Comparison of ENCODE assay signal across 9 mouse cellular contexts in genomic region chr11:20635646-20636045, GRCm38 (mm10).
A peak's percentile ranks its signal among the peaks of the same experiment; 100 is the strongest.
DNase-seq lines count a peak whose midpoint lies in the region; ATAC-seq and TF ChIP-seq lines count a peak whose summit lies in the region.
"Had no signal": no experiment of that assay in that cellular context is flagged by ENCODE, and none has a peak within 500 bp of the region (broad histone marks: within the 10 kb centered on the region; RNA-seq: fewer than 3 reads in every experiment).

No protein-coding gene starts in this region.

- 0 out of 2 replicates have a peak overlapping the region, but pooled peaks have one; percentile 13 for H3K4me3 ChIP-seq in heart, embryonic 12.5 days
- H3K4me3 ChIP-seq in G1E (ENCODE audit: low read depth, low read length): peak overlapping the region; percentile 67; the same call in 1 of the 2 replicates
- H3K4me3 ChIP-seq in intestine, embryonic 14.5 days (ENCODE audit: low read depth, low read length): no peak overlapping the region
- H3K4me3 ChIP-seq in liver, embryonic 14.5 days (ENCODE audit: insufficient read depth in 1 of 2, low read depth in 2 of 2, low read length in 2 of 2): peak overlapping the region; percentile 47 to 49

- TF ChIP-seq CTCF in G1E (IDR thresholded peaks at IDR 0.05; ENCODE audit: low read depth, low read length): no peak
- no peak for TF ChIP-seq CTCF in liver, embryonic 14.5 days (IDR thresholded peaks at IDR 0.05; ENCODE audit: low read depth)

- no peak for TF ChIP-seq EP300 in liver, embryonic 14.5 days (IDR thresholded peaks at IDR 0.05; ENCODE audit: low read depth)

- H3K27me3 ChIP-seq in heart, embryonic 12.5 days (replicated peaks): no peaks in the 10 kb centered on the region
- H3K27me3 ChIP-seq in G1E (ENCODE audit: insufficient read depth, low read length): no peaks in the 10 kb centered on the region
- H3K27me3 ChIP-seq in intestine, embryonic 14.5 days (replicated peaks; ENCODE audit: control insufficient read depth, insufficient read depth, low read length): no peaks in the 10 kb centered on the region
- H3K27me3 ChIP-seq in liver, embryonic 14.5 days (ENCODE audit: control insufficient read depth, insufficient read depth, low read length): no peaks in the 10 kb centered on the region

- no peak for ATAC-seq in heart, embryonic 12.5 days (ENCODE audit: insufficient number of reproducible peaks, low FRiP score)
- ATAC-seq in G1E (ENCODE audit: extremely low read depth, insufficient number of reproducible peaks, low FRiP score, poor library complexity, severe bottlenecking): no peak
- no peak for ATAC-seq in intestine, embryonic 14.5 days (replicated peaks; ENCODE audit: low FRiP score, low TSS enrichment, low read depth)
- no peak for ATAC-seq in liver, embryonic 14.5 days (ENCODE audit: insufficient read depth)

- peak overlapping the region; percentile 58 for H3K9ac ChIP-seq in heart, embryonic 12.5 days
- H3K9ac ChIP-seq in intestine, embryonic 14.5 days (ENCODE audit: low read length): no peak overlapping the region
- peak overlapping the region; percentile 64 for H3K9ac ChIP-seq in liver, embryonic 14.5 days (replicated peaks)

- 44% methylated on average over 6 of the region's 6 CpGs for WGBS in heart, embryonic 12.5 days
- 30% methylated on average over 6 of the region's 6 CpGs for WGBS in intestine, embryonic 14.5 days
- whole genome bisulfite sequencing in liver, embryonic 14.5 days (ENCODE audit: insufficient replicate concordance): 16% methylated on average over 6 of the region's 6 CpGs

- no peaks in the 10 kb centered on the region for H3K36me3 ChIP-seq in heart, embryonic 12.5 days
- no peaks in the 10 kb centered on the region for H3K36me3 ChIP-seq in G1E (replicated peaks)
- H3K36me3 ChIP-seq in intestine, embryonic 14.5 days (ENCODE audit: control insufficient read depth, insufficient read depth, low read length): no peaks in the 10 kb centered on the region
- no peaks in the 10 kb centered on the region for H3K36me3 ChIP-seq in liver, embryonic 14.5 days (replicated peaks; ENCODE audit: control insufficient read depth, insufficient read depth, low read depth)

- H3K9me3 ChIP-seq in heart, embryonic 12.5 days (replicated peaks): no peaks in the 10 kb centered on the region
- no peaks in the 10 kb centered on the region for H3K9me3 ChIP-seq in G1E (replicated peaks)
- H3K9me3 ChIP-seq in intestine, embryonic 14.5 days (ENCODE audit: control insufficient read depth, low read length): no peaks in the 10 kb centered on the region
- H3K9me3 ChIP-seq in liver, embryonic 14.5 days (ENCODE audit: control insufficient read depth, low read length): no peaks in the 10 kb centered on the region

- peaks cover 49% of the 10 kb centered on the region for H3K4me1 ChIP-seq in heart, embryonic 12.5 days (replicated peaks)
- H3K4me1 ChIP-seq in G1E (ENCODE audit: insufficient read depth, low read depth, low read length): peaks cover 53% of the 10 kb centered on the region
- H3K4me1 ChIP-seq in intestine, embryonic 14.5 days (replicated peaks; ENCODE audit: control insufficient read depth, insufficient read depth, low read length): peaks cover 41% of the 10 kb centered on the region
- peaks cover 51 to 56% of the 10 kb centered on the region in 2 experiments for H3K4me1 ChIP-seq in liver, embryonic 14.5 days (replicated peaks; ENCODE audit: control insufficient read depth in 2 of 2, insufficient read depth in 2 of 2, low read length in 1 of 2)

- intact Hi-C loops in heart, postnatal 36 days (cut with DNase I): loop anchor here (5.0 to 10.0 kb wide), 3 partner anchors 107 to 521 kb away; partner anchors contain the start of genes Actr2, Aftph and Cep68

- H3K27ac ChIP-seq in heart, embryonic 12.5 days (ENCODE audit: poor library complexity, severe bottlenecking): peak overlapping the region; percentile 81
- peak overlapping the region; percentile 55 for H3K27ac ChIP-seq in intestine, embryonic 14.5 days (ENCODE audit: low read depth)
- peak overlapping the region; percentile 99 for H3K27ac ChIP-seq in liver, embryonic 14.5 days

- H3K4me2 ChIP-seq in heart, embryonic 12.5 days: peak overlapping the region; percentile 58
- peak overlapping the region; percentile 26 for H3K4me2 ChIP-seq in intestine, embryonic 14.5 days (ENCODE audit: low read length)
- H3K4me2 ChIP-seq in liver, embryonic 14.5 days (ENCODE audit: low read depth): peak overlapping the region; percentile 81

- DNase-seq in heart, postnatal 36 days: no peak
- no peak for DNase-seq in G1E (ENCODE audit: low spot score)
- DNase-seq in intestine, embryonic 14.5 days (ENCODE audit: low spot score): peak; percentile 69
- DNase-seq in liver, embryonic 14.5 days (ENCODE audit: low read depth in 3 of 3, low spot score in 3 of 3): no peak
- DNase-seq in ovary, postnatal 14 days (ENCODE audit: low spot score): no peak
- DNase-seq in cerebellum, adult 18-20 months: no peak
- DNase-seq in testis, postnatal 14 days (ENCODE audit: low spot score): no peak
- DNase-seq: cerebellum, postnatal 14 days had no signal

Comparison
In these comparisons a context has a peak if more than half of its experiments do, and no peak if none do; other contexts are left out.
1. H3K4me2 ChIP-seq: peak in every context shown above with its lines; median percentile 81 in liver, embryonic 14.5 days; 58 in heart, embryonic 12.5 days; 26 in intestine, embryonic 14.5 days.